Mouse (Mus musculus) liver (tissue): ENCODE measurements around the gene Usp44.
"Not testable (repeated sequence)": the region's sequence is repeated elsewhere in the genome, so short reads cannot be mapped to it uniquely, and the experiment has no call there.

Source experiments
- DNase-seq: peaks from one replicate; pipeline ENCODE4 v3.0.0-alpha.2; 2020; ENCODE audit warnings: mixed read lengths

Gene Usp44

GRCm38 (mm10) chr10:93830931-93831729 lies at the start of gene Usp44:
Gene Usp44 (plus strand): TSS chr10:93831555.
- no peak for DNase-seq

GRCm38 (mm10) chr10:93783216-93784013 lies 47.9 kb upstream of the Usp44 start:
- DNase-seq = no peak

- DNase-seq = no peak
These were observed 31.5 kb upstream of the Usp44 start for GRCm38 (mm10) chr10:93799711-93800362.

GRCm38 (mm10) chr10:93800363-93800722 lies 31.0 kb upstream of the Usp44 start:
- no peak for DNase-seq

- DNase-seq = no peak
These were observed 30.5 kb upstream of the Usp44 start for GRCm38 (mm10) chr10:93800895-93801294.

- DNase-seq = no peak
These were observed 28.2 kb upstream of the Usp44 start for GRCm38 (mm10) chr10:93803199-93803598.

- DNase-seq = not testable (repeated sequence)
These were observed 21.9 kb upstream of the Usp44 start for GRCm38 (mm10) chr10:93809438-93809837.

- no peak for DNase-seq
These were observed 20.7 kb upstream of the Usp44 start for GRCm38 (mm10) chr10:93810590-93811185.

- DNase-seq = no peak
These were observed 19.3 kb upstream of the Usp44 start for GRCm38 (mm10) chr10:93812098-93812497.

- peak; percentile 79 for DNase-seq
These were observed 18.5 kb upstream of the Usp44 start for GRCm38 (mm10) chr10:93812774-93813415.

- no peak for DNase-seq
These were observed 17.6 kb upstream of the Usp44 start for GRCm38 (mm10) chr10:93813755-93814154.

- peak; percentile 77 for DNase-seq
These were observed 12.7 kb upstream of the Usp44 start for GRCm38 (mm10) chr10:93818661-93819060.

- DNase-seq = no peak
These were observed 1.2 kb upstream of the Usp44 start for GRCm38 (mm10) chr10:93829898-93830831.

GRCm38 (mm10) chr10:93831730-93832574 lies 597 bp downstream of the Usp44 start:
- DNase-seq = peak; percentile 27

GRCm38 (mm10) chr10:93832811-93833210 lies 1.5 kb downstream of the Usp44 start:
- no peak for DNase-seq

GRCm38 (mm10) chr10:93833370-93833698 lies 2.0 kb downstream of the Usp44 start:
- no peak for DNase-seq

- peak; percentile 96 for DNase-seq
These were observed 2.5 kb downstream of the Usp44 start for GRCm38 (mm10) chr10:93833699-93834393.

GRCm38 (mm10) chr10:93834394-93834745 lies 3.0 kb downstream of the Usp44 start:
- DNase-seq = no peak

- DNase-seq = not testable (repeated sequence)
These were observed 3.8 kb downstream of the Usp44 start for GRCm38 (mm10) chr10:93835115-93835514.

GRCm38 (mm10) chr10:93846706-93847105 lies 15.4 kb downstream of the Usp44 start:
- no peak for DNase-seq
